Mouse (Mus musculus): ENCODE measurements around the gene Cnot6l. TPM values are rescaled to one million over a fixed set of nuclear protein-coding genes. Genes with fewer than 3 reads are reported as not detected.

Cnot6l gene
- total RNA-seq, 2 experiments from 2014 or later = 81.8 to 95.3 TPM

- peak; percentile 68 for DNase-seq
Measured at GRCm38 (mm10) chr5:96161578-96162398, 2.2 kb downstream of the Cnot6l start.

GRCm38 (mm10) chr5:96161263-96161577, 2.8 kb downstream of the Cnot6l start:
- DNase-seq = no peak

- DNase-seq = peak; percentile 59
Measured at GRCm38 (mm10) chr5:96160467-96161262, 3.3 kb downstream of the Cnot6l start.

- no peak for DNase-seq
Measured at GRCm38 (mm10) chr5:96142351-96142750, 21.6 kb downstream of the Cnot6l start.

GRCm38 (mm10) chr5:96130683-96131082, 33.3 kb downstream of the Cnot6l start:
- no peak for DNase-seq

- no peak for DNase-seq
Measured at GRCm38 (mm10) chr5:96126856-96127255, 37.1 kb downstream of the Cnot6l start.

GRCm38 (mm10) chr5:96114943-96115342, 49.0 kb downstream of the Cnot6l start:
- DNase-seq = no peak

- no peak for DNase-seq
Measured at GRCm38 (mm10) chr5:96104644-96105043, 59.3 kb downstream of the Cnot6l start.

GRCm38 (mm10) chr5:96091468-96091867, 72.5 kb downstream of the Cnot6l start:
- DNase-seq = no peak

GRCm38 (mm10) chr5:96085324-96085723, 78.6 kb downstream of the Cnot6l start:
- no peak for DNase-seq

GRCm38 (mm10) chr5:96079026-96079425, 84.9 kb downstream of the Cnot6l start:
- DNase-seq = no peak

GRCm38 (mm10) chr5:96065591-96065990, 98.4 kb downstream of the Cnot6l start:
- DNase-seq = no peak

- no peak for DNase-seq
Measured at GRCm38 (mm10) chr5:96042492-96042891, 121.5 kb downstream of the Cnot6l start.

GRCm38 (mm10) chr5:96041507-96042104, 122.4 kb downstream of the Cnot6l start:
- DNase-seq = no peak

- DNase-seq = no peak
Measured at GRCm38 (mm10) chr5:96039188-96039840, 124.7 kb downstream of the Cnot6l start.

GRCm38 (mm10) chr5:96037684-96038121, 126.3 kb downstream of the Cnot6l start:
- DNase-seq = no peak

GRCm38 (mm10) chr5:96036125-96036672, 127.8 kb downstream of the Cnot6l start:
- no peak for DNase-seq

- DNase-seq = no peak
Measured at GRCm38 (mm10) chr5:96034101-96034500, 129.9 kb downstream of the Cnot6l start.

GRCm38 (mm10) chr5:96029821-96030220, 134.2 kb downstream of the Cnot6l start:
- no peak for DNase-seq

Data from adrenal gland, postnatal 10 days (tissue).